Mouse (Mus musculus): ENCODE data around the gene Gpr182. TPM values are rescaled to one million over a fixed set of nuclear protein-coding genes. Genes with fewer than 3 reads are reported as not detected.
A peak's percentile ranks its signal among the peaks of the same experiment; 100 is the strongest.

The Gpr182 gene
- polyA plus RNA-seq, 1 experiment from 2014 or later = 22.2 TPM

GRCm38 (mm10) chr10:127738151-127738882 lies 13.2 kb downstream of the Gpr182 start:
- Histone ChIP-seq H3K9me3 (replicated peaks) (no peaks in the 10 kb centered on the region), H3K4me3 (peak overlapping the region; percentile 99; the same call in 1 of the 2 replicates), H3K27me3 (replicated peaks) (no peaks in the 10 kb centered on the region), H3K4me2 (peak overlapping the region; percentile 77), H3K4me1 (replicated peaks) (peaks cover 14% of the 10 kb centered on the region), H3K36me3 (peaks cover 21% of the 10 kb centered on the region), H3K27ac (ENCODE audit: poor library complexity, severe bottlenecking) (no peak overlapping the region), H3K9ac (no peak overlapping the region)
- 0 out of 2 replicates have a peak, but pooled peaks have one; percentile 31 for ATAC-seq (ENCODE audit: insufficient number of reproducible peaks, low FRiP score)
- WGBS = 32% methylated on average over 13 of the region's 13 CpGs

- no peaks in the 10 kb centered on the region for H3K27me3 ChIP-seq (replicated peaks)
- no peak overlapping the region for H3K9ac ChIP-seq
- WGBS = 30% methylated on average over 2 of the region's 2 CpGs
- no peak overlapping the region for H3K4me3 ChIP-seq
- peaks cover 14% of the 10 kb centered on the region for H3K36me3 ChIP-seq
- no peak for ATAC-seq (ENCODE audit: insufficient number of reproducible peaks, low FRiP score)
- H3K4me1 ChIP-seq (replicated peaks) = peaks cover 14% of the 10 kb centered on the region
- H3K27ac ChIP-seq (ENCODE audit: poor library complexity, severe bottlenecking) = no peak overlapping the region
- H3K4me2 ChIP-seq = no peak overlapping the region
- H3K9me3 ChIP-seq (replicated peaks) = no peaks in the 10 kb centered on the region
Measured at GRCm38 (mm10) chr10:127737552-127737951, 14.0 kb downstream of the Gpr182 start.

- no peak overlapping the region for H3K4me3 ChIP-seq
- no peak overlapping the region for H3K4me2 ChIP-seq
- H3K27ac ChIP-seq (ENCODE audit: poor library complexity, severe bottlenecking) = no peak overlapping the region
- peaks cover 7% of the 10 kb centered on the region for H3K36me3 ChIP-seq
- H3K9me3 ChIP-seq (replicated peaks) = no peaks in the 10 kb centered on the region
- no peaks in the 10 kb centered on the region for H3K27me3 ChIP-seq (replicated peaks)
- no peak for ATAC-seq (ENCODE audit: insufficient number of reproducible peaks, low FRiP score)
- no peak overlapping the region for H3K9ac ChIP-seq
- H3K4me1 ChIP-seq (replicated peaks) = peaks cover 14% of the 10 kb centered on the region
- 48% methylated on average over 4 of the region's 4 CpGs for WGBS
Measured at GRCm38 (mm10) chr10:127736916-127737315, 14.6 kb downstream of the Gpr182 start.

- ATAC-seq (ENCODE audit: insufficient number of reproducible peaks, low FRiP score) = no peak
- no peaks in the 10 kb centered on the region for H3K9me3 ChIP-seq (replicated peaks)
- no peak overlapping the region for H3K9ac ChIP-seq
- H3K4me2 ChIP-seq = no peak overlapping the region
- no peak overlapping the region for H3K27ac ChIP-seq (ENCODE audit: poor library complexity, severe bottlenecking)
- no peaks in the 10 kb centered on the region for H3K27me3 ChIP-seq (replicated peaks)
- WGBS = 76% methylated on average over 2 of the region's 2 CpGs
- H3K4me1 ChIP-seq (replicated peaks) = peaks cover 14% of the 10 kb centered on the region
- peaks cover under 1% of the 10 kb centered on the region for H3K36me3 ChIP-seq
- H3K4me3 ChIP-seq = no peak overlapping the region
Measured at GRCm38 (mm10) chr10:127736266-127736665, 15.3 kb downstream of the Gpr182 start.

- Histone ChIP-seq H3K9ac (no peak overlapping the region), H3K4me3 (no peak overlapping the region), H3K36me3 (no peaks in the 10 kb centered on the region), H3K9me3 (replicated peaks) (no peaks in the 10 kb centered on the region), H3K4me2 (no peak overlapping the region), H3K27me3 (replicated peaks) (0 out of 2 replicates have a peak, but pooled peaks cover 4% of the 10 kb centered on the region), H3K27ac (ENCODE audit: poor library complexity, severe bottlenecking) (no peak overlapping the region), H3K4me1 (replicated peaks) (peaks cover 9% of the 10 kb centered on the region)
- ATAC-seq (ENCODE audit: insufficient number of reproducible peaks, low FRiP score) = no peak
- 21% methylated on average over 5 of the region's 5 CpGs for WGBS
Measured at GRCm38 (mm10) chr10:127734434-127734833, 17.1 kb downstream of the Gpr182 start.

- H3K9ac ChIP-seq = no peak overlapping the region
- no peak overlapping the region for H3K27ac ChIP-seq (ENCODE audit: poor library complexity, severe bottlenecking)
- no peak overlapping the region for H3K4me3 ChIP-seq
- no peaks in the 10 kb centered on the region for H3K36me3 ChIP-seq
- H3K4me2 ChIP-seq = no peak overlapping the region
- no peaks in the 10 kb centered on the region; the same call in 1 of the 2 replicates for H3K4me1 ChIP-seq (replicated peaks)
- no peak for ATAC-seq (ENCODE audit: insufficient number of reproducible peaks, low FRiP score)
- no peaks in the 10 kb centered on the region for H3K9me3 ChIP-seq (replicated peaks)
- 38% methylated on average over 5 of the region's 5 CpGs for WGBS
- peaks cover 23% of the 10 kb centered on the region for H3K27me3 ChIP-seq (replicated peaks)
Measured at GRCm38 (mm10) chr10:127731397-127731796, 20.1 kb downstream of the Gpr182 start.

GRCm38 (mm10) chr10:127730933-127731310 lies 20.6 kb downstream of the Gpr182 start:
- Histone ChIP-seq H3K27ac (ENCODE audit: poor library complexity, severe bottlenecking) (no peak overlapping the region), H3K36me3 (no peaks in the 10 kb centered on the region), H3K4me3 (no peak overlapping the region), H3K4me2 (no peak overlapping the region), H3K4me1 (replicated peaks) (no peaks in the 10 kb centered on the region; the same call in 1 of the 2 replicates), H3K9ac (no peak overlapping the region), H3K9me3 (replicated peaks) (no peaks in the 10 kb centered on the region), H3K27me3 (replicated peaks) (peaks cover 25% of the 10 kb centered on the region)
- whole genome bisulfite sequencing = 58% methylated on average over 9 of the region's 9 CpGs
- ATAC-seq (ENCODE audit: insufficient number of reproducible peaks, low FRiP score) = no peak

GRCm38 (mm10) chr10:127730285-127730932 lies 21.1 kb downstream of the Gpr182 start:
- no peak for ATAC-seq (ENCODE audit: insufficient number of reproducible peaks, low FRiP score)
- Histone ChIP-seq H3K9me3 (replicated peaks) (no peaks in the 10 kb centered on the region), H3K4me2 (no peak overlapping the region), H3K4me3 (no peak overlapping the region), H3K4me1 (replicated peaks) (no peaks in the 10 kb centered on the region; the same call in 1 of the 2 replicates), H3K36me3 (no peaks in the 10 kb centered on the region), H3K27ac (ENCODE audit: poor library complexity, severe bottlenecking) (no peak overlapping the region), H3K27me3 (replicated peaks) (peaks cover 28% of the 10 kb centered on the region), H3K9ac (no peak overlapping the region)
- WGBS = 61% methylated on average over 11 of the region's 11 CpGs

- Histone ChIP-seq H3K4me1 (replicated peaks) (no peaks in the 10 kb centered on the region), H3K36me3 (no peaks in the 10 kb centered on the region), H3K4me3 (no peak overlapping the region), H3K27me3 (replicated peaks) (peaks cover 34% of the 10 kb centered on the region), H3K9me3 (replicated peaks) (no peaks in the 10 kb centered on the region), H3K4me2 (no peak overlapping the region), H3K27ac (ENCODE audit: poor library complexity, severe bottlenecking) (no peak overlapping the region), H3K9ac (no peak overlapping the region)
- ATAC-seq (ENCODE audit: insufficient number of reproducible peaks, low FRiP score) = no peak
- WGBS = 74% methylated on average over 8 of the region's 8 CpGs
Measured at GRCm38 (mm10) chr10:127728437-127728836, 23.1 kb downstream of the Gpr182 start.

- 58% methylated on average over 4 of the region's 4 CpGs for WGBS
- no peak overlapping the region for H3K9ac ChIP-seq
- no peak for ATAC-seq (ENCODE audit: insufficient number of reproducible peaks, low FRiP score)
- H3K27me3 ChIP-seq (replicated peaks) = peaks cover 63% of the 10 kb centered on the region
- no peak overlapping the region for H3K4me3 ChIP-seq
- H3K36me3 ChIP-seq = no peaks in the 10 kb centered on the region
- no peaks in the 10 kb centered on the region for H3K9me3 ChIP-seq (replicated peaks)
- H3K4me1 ChIP-seq (replicated peaks) = peaks cover 19% of the 10 kb centered on the region
- no peak overlapping the region for H3K4me2 ChIP-seq
- H3K27ac ChIP-seq (ENCODE audit: poor library complexity, severe bottlenecking) = no peak overlapping the region
Measured at GRCm38 (mm10) chr10:127725136-127725535, 26.4 kb downstream of the Gpr182 start.

GRCm38 (mm10) chr10:127724178-127724577 lies 27.4 kb downstream of the Gpr182 start, which contains the start of gene Tac2:
Gene Tac2, plus strand, starts transcription at chr10:127724478.
- H3K4me3 ChIP-seq = no peak within 1 kb of the TSS
- no peak for ATAC-seq (ENCODE audit: insufficient number of reproducible peaks, low FRiP score)
- peaks cover 65% of the 10 kb centered on the region for H3K27me3 ChIP-seq (replicated peaks)
- no peaks in the 10 kb centered on the region for H3K36me3 ChIP-seq
- peaks cover 19% of the 10 kb centered on the region for H3K4me1 ChIP-seq (replicated peaks)
- H3K9ac ChIP-seq = no peak within 1 kb of the TSS
- no peaks in the 10 kb centered on the region for H3K9me3 ChIP-seq (replicated peaks)
- H3K4me2 ChIP-seq = no peak within 1 kb of the TSS
- WGBS = 72% methylated on average over 3 of the region's 3 CpGs
- H3K27ac ChIP-seq (ENCODE audit: poor library complexity, severe bottlenecking) = no peak within 1 kb of the TSS

Data from heart, embryonic 12.5 days (tissue).